Mouse (Mus musculus) liver, embryonic 11.5 days (tissue): ENCODE results near the gene Cd276. TPM values are rescaled to one million over a fixed set of nuclear protein-coding genes. Genes with fewer than 3 reads are reported as not detected.

Experiments
- ATAC-seq: fragments of 200-750 bp; cut with Nextera tagmentation; replicated peaks from 2 replicates; pipeline ENCODE4 v1.8.0; 2017; ENCODE audit warnings: moderate number of reproducible peaks, mild to moderate bottlenecking, moderate TSS enrichment, moderate library complexity; ENCODE audit not compliant: low FRiP score
- DNase-seq: peaks from one replicate; pipeline ENCODE4 v3.0.0-alpha.2; 2017; ENCODE audit warnings: low spot score
- H3K27ac ChIP-seq: fragments of 300-500 bp; sonication (generic); 2 replicates; pipeline ENCODE4 v1.5.1; 2014; ENCODE audit warnings: mild to moderate bottlenecking, low read depth, low read length, control low read depth
- H3K27me3 ChIP-seq: fragments of 300-500 bp; sonication (generic); replicated peaks from 2 replicates; pipeline ENCODE4 v1.6.1; 2014; ENCODE audit warnings: low read length, mixed read lengths; ENCODE audit not compliant: control insufficient read depth, insufficient read depth
- H3K36me3 ChIP-seq: fragments of 300-500 bp; sonication (generic); 2 replicates; pipeline ENCODE4 v1.6.1; 2014; ENCODE audit warnings: mild to moderate bottlenecking, low read length, moderate library complexity, mixed read lengths; ENCODE audit not compliant: control insufficient read depth, insufficient read depth
- H3K4me1 ChIP-seq: fragments of 300-500 bp; sonication (generic); replicated peaks from 2 replicates; pipeline ENCODE4 v1.6.1; 2014; ENCODE audit warnings: low read length, mixed read lengths; ENCODE audit not compliant: control insufficient read depth, insufficient read depth
- H3K4me2 ChIP-seq: fragments of 300-500 bp; sonication (generic); 2 replicates; pipeline ENCODE4 v1.6.1; 2014; ENCODE audit warnings: mild to moderate bottlenecking, control low read depth, moderate library complexity
- H3K4me3 ChIP-seq: fragments of 300-500 bp; sonication (generic); 2 replicates; pipeline ENCODE4 v1.5.1; 2014; ENCODE audit warnings: low read depth, low read length, control low read depth
- H3K9ac ChIP-seq: fragments of 300-500 bp; sonication (generic); 2 replicates; pipeline ENCODE4 v1.6.1; 2014; ENCODE audit warnings: low read depth, low read length, control low read depth
- H3K9me3 ChIP-seq: fragments of 300-500 bp; sonication (generic); 2 replicates; pipeline ENCODE4 v1.6.1; 2016; ENCODE audit warnings: low read length, inconsistent platforms, mixed read lengths; ENCODE audit not compliant: control insufficient read depth
- whole genome bisulfite sequencing: fragments of 180-500 bp; shearing (Covaris S2); extraction: QIAGEN DNeasy Blood & Tissue Kit; methylation state at CpG from one replicate; pipeline ENCODE4 v1.1.7; 2014; 5-methylcytosine and 5-hydroxymethylcytosine counted together
- polyA plus RNA-seq: library from polyadenylated mRNA; unstranded; fragments of >200 nt; fragmentation: Nextera tagmentation; extraction: Ambion mirVana; gene quantifications from 2 replicates; pipeline ENCODE4 v1.2.1, GENCODE M21; 2014

Cd276 gene
- 14.9 and 17.8 TPM in 2 replicates for polyA plus RNA-seq

- Histone ChIP-seq H3K36me3 (no peaks in the 10 kb centered on the region), H3K4me3 (peak within 1 kb of the TSS; percentile 80), H3K9ac (peak within 1 kb of the TSS; percentile 78), H3K27ac (peak within 1 kb of the TSS; percentile 60), H3K9me3 (no peaks in the 10 kb centered on the region), H3K4me2 (peak within 1 kb of the TSS; percentile 98), H3K27me3 (0 out of 2 replicates have a peak, but pooled peaks cover 6% of the 10 kb centered on the region), H3K4me1 (peaks cover 25% of the 10 kb centered on the region)
- DNase-seq (peak; percentile 72), ATAC-seq (peak; percentile 29; the same call in 1 of the 2 replicates)
- under 1% methylated on average over 67 of the region's 68 CpGs for WGBS
Measured at GRCm38 (mm10) chr9:58554908-58555684, at the start of gene Cd276. Gene Cd276, minus strand, starts transcription at chr9:58555437.

- no peaks in the 10 kb centered on the region for H3K9me3 ChIP-seq
- H3K4me2 ChIP-seq = no peak overlapping the region
- H3K4me3 ChIP-seq = no peak overlapping the region
- ATAC-seq (no peak), DNase-seq (no peak)
- 0 out of 2 replicates have a peak, but pooled peaks cover 7% of the 10 kb centered on the region for H3K4me1 ChIP-seq
- no peak overlapping the region for H3K27ac ChIP-seq
- 93% methylated on average over 1 of the region's 1 CpGs for WGBS
- H3K36me3 ChIP-seq = no peaks in the 10 kb centered on the region
- H3K9ac ChIP-seq = no peak overlapping the region
- no peaks in the 10 kb centered on the region for H3K27me3 ChIP-seq
Measured at GRCm38 (mm10) chr9:58595313-58595712, 40.1 kb upstream of the Cd276 start.

- ATAC-seq (no peak), DNase-seq (no peak)
- Histone ChIP-seq H3K4me1 (peaks cover 11% of the 10 kb centered on the region), H3K36me3 (no peaks in the 10 kb centered on the region), H3K9me3 (no peaks in the 10 kb centered on the region), H3K4me3 (no peak overlapping the region), H3K4me2 (no peak overlapping the region), H3K27ac (no peak overlapping the region), H3K27me3 (no peaks in the 10 kb centered on the region), H3K9ac (no peak overlapping the region)
- whole genome bisulfite sequencing = 50% methylated on average over 4 of the region's 4 CpGs
Measured at GRCm38 (mm10) chr9:58588657-58589056, 33.4 kb upstream of the Cd276 start.

- no peak overlapping the region for H3K27ac ChIP-seq
- no peaks in the 10 kb centered on the region for H3K9me3 ChIP-seq
- H3K4me1 ChIP-seq = peaks cover 9% of the 10 kb centered on the region
- no peaks in the 10 kb centered on the region for H3K27me3 ChIP-seq
- no peak overlapping the region for H3K4me3 ChIP-seq
- H3K4me2 ChIP-seq = peak overlapping the region; percentile 44
- ATAC-seq (no peak), DNase-seq (no peak)
- no peak overlapping the region for H3K9ac ChIP-seq
- no peaks in the 10 kb centered on the region for H3K36me3 ChIP-seq
- 89% methylated on average over 1 of the region's 1 CpGs for WGBS
Measured at GRCm38 (mm10) chr9:58584323-58584722, 29.1 kb upstream of the Cd276 start.

- ATAC-seq = no peak
- Histone ChIP-seq H3K9me3 (no peaks in the 10 kb centered on the region), H3K4me1 (peaks cover 9% of the 10 kb centered on the region), H3K27me3 (no peaks in the 10 kb centered on the region), H3K4me3 (peak overlapping the region; percentile 95), H3K36me3 (no peaks in the 10 kb centered on the region), H3K4me2 (peak overlapping the region; percentile 70), H3K9ac (peak overlapping the region; percentile 94), H3K27ac (peak overlapping the region; percentile 90)
- no peak for DNase-seq
- 1% methylated on average over 8 of the region's 8 CpGs for WGBS
Measured at GRCm38 (mm10) chr9:58583267-58583641, 28.0 kb upstream of the Cd276 start.

- Histone ChIP-seq H3K4me3 (peak overlapping the region; percentile 95), H3K27ac (peak overlapping the region; percentile 90), H3K9ac (peak overlapping the region; percentile 94), H3K4me1 (peaks cover 7% of the 10 kb centered on the region; the same call in 1 of the 2 replicates), H3K27me3 (no peaks in the 10 kb centered on the region), H3K36me3 (no peaks in the 10 kb centered on the region), H3K4me2 (peak overlapping the region; percentile 70), H3K9me3 (no peaks in the 10 kb centered on the region)
- peak; percentile 45; the same call in 1 of the 2 replicates for ATAC-seq
- DNase-seq = no peak
- WGBS = under 1% methylated on average over 42 of the region's 42 CpGs
Measured at GRCm38 (mm10) chr9:58582581-58583266, 27.5 kb upstream of the Cd276 start.

- Histone ChIP-seq H3K4me1 (peaks cover 7% of the 10 kb centered on the region; the same call in 1 of the 2 replicates), H3K4me3 (peak within 1 kb of the TSS; percentile 95), H3K27me3 (no peaks in the 10 kb centered on the region), H3K4me2 (peak within 1 kb of the TSS; percentile 82), H3K27ac (peak within 1 kb of the TSS; percentile 90), H3K36me3 (no peaks in the 10 kb centered on the region), H3K9ac (peak within 1 kb of the TSS; percentile 94), H3K9me3 (no peaks in the 10 kb centered on the region)
- DNase-seq = peak; percentile 98
- under 1% methylated on average over 43 of the region's 56 CpGs for WGBS
- ATAC-seq = peak; percentile 97
Measured at GRCm38 (mm10) chr9:58581958-58582540, 26.8 kb upstream of the Cd276 start, which contains the start of gene Nptn. Gene Nptn, plus strand, starts transcription at chr9:58582240.

- peak overlapping the region; percentile 77 for H3K27ac ChIP-seq
- DNase-seq = no peak
- 27% methylated on average over 8 of the region's 8 CpGs for WGBS
- no peaks in the 10 kb centered on the region for H3K27me3 ChIP-seq
- H3K9me3 ChIP-seq = no peaks in the 10 kb centered on the region
- H3K4me2 ChIP-seq = peak overlapping the region; percentile 82
- H3K4me1 ChIP-seq = peaks cover 4% of the 10 kb centered on the region; the same call in 1 of the 2 replicates
- peak overlapping the region; percentile 72 for H3K9ac ChIP-seq
- peak overlapping the region; percentile 95 for H3K4me3 ChIP-seq
- H3K36me3 ChIP-seq = no peaks in the 10 kb centered on the region
- ATAC-seq = peak; percentile 6
Measured at GRCm38 (mm10) chr9:58581283-58581930, 26.2 kb upstream of the Cd276 start.
